Mouse (Mus musculus): ENCODE results near the gene Zfp628. TPM values are rescaled to one million over a fixed set of nuclear protein-coding genes. Genes with fewer than 3 reads are reported as not detected.
A peak's percentile ranks its signal among the peaks of the same experiment; 100 is the strongest.

Gene Zfp628
- polyA plus RNA-seq, 1 experiment from 2014 or later = 4.3 TPM

DNA sequence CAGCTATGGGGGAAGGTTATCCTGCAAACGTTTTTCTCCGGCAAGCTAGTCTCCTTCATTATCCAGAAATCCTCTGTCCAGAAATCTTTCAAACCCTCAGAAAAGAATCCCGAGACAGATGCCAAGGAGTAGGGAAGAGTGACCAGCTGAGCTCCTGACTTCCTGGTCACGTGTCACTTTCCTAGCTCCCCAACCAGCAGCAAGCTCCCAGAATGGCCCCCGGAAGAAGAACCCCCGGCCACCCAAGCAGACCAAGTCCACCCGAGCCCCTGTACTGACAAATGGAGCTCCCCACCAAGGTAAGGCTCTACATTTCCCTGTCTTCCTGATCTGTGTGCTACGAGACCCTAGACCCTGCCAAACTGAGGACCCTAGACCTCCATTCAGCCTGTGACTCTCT, 12.7 kb downstream of the Zfp628 start:
- Histone ChIP-seq H3K4me3 (no peak overlapping the region), H3K27ac (no peak overlapping the region), H3K4me2 (replicated peaks) (no peak overlapping the region), H3K4me1 (peaks cover 55% of the 10 kb centered on the region), H3K27me3 (no peaks in the 10 kb centered on the region), H3K9me3 (replicated peaks) (no peaks in the 10 kb centered on the region), H3K9ac (no peak overlapping the region), H3K36me3 (no peaks in the 10 kb centered on the region)
- 70% methylated on average over 8 of the region's 8 CpGs for WGBS
- no peak for ATAC-seq (ENCODE audit: low FRiP score)

DNA sequence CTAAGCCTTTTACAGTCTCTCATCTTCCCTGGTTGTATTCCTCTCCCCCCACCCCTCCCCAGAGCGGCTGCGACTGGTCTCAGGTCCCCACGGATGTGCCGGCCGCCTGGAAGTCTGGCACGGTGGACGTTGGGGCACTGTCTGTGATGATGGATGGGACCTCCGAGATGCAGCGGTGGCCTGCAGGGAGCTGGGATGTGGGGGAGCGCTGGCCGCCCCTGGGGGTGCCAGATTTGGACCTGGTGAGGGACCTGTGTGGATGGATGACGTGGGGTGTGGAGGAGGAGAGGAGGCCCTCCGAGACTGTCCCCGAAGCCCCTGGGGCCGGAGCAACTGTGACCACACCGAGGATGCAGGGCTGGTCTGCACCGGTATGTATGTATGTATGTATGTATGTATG, 13.3 kb downstream of the Zfp628 start:
- 66% methylated on average over 17 of the region's 17 CpGs for WGBS
- Histone ChIP-seq H3K9me3 (replicated peaks) (no peaks in the 10 kb centered on the region), H3K4me3 (no peak overlapping the region), H3K4me2 (replicated peaks) (no peak overlapping the region), H3K27me3 (no peaks in the 10 kb centered on the region), H3K4me1 (peaks cover 51% of the 10 kb centered on the region), H3K36me3 (no peaks in the 10 kb centered on the region), H3K27ac (no peak overlapping the region), H3K9ac (no peak overlapping the region)
- ATAC-seq (ENCODE audit: low FRiP score) = no peak

DNA sequence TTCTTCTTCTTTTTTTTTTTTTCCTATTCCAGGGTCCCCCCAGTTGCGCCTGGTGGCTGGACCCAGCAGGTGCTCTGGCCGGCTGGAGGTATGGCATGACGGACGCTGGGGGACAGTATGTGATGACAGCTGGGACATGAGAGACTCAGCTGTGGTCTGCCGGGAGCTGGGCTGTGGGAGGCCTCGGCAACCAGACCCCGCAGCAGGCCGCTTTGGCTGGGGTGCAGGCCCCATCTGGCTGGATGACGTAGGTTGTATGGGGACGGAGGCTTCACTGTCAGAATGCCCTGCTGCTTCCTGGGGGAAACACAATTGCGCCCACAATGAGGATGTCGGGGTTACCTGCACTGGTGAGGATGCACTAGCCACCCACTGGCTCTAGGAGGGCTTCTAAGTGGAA, 18.1 kb downstream of the Zfp628 start:
- Histone ChIP-seq H3K4me3 (no peak overlapping the region), H3K27me3 (no peaks in the 10 kb centered on the region), H3K27ac (no peak overlapping the region), H3K36me3 (no peaks in the 10 kb centered on the region), H3K4me1 (0 out of 2 replicates have a peak, but pooled peaks cover 5% of the 10 kb centered on the region), H3K9me3 (replicated peaks) (0 out of 2 replicates have a peak, but pooled peaks cover 5% of the 10 kb centered on the region), H3K9ac (no peak overlapping the region), H3K4me2 (replicated peaks) (no peak overlapping the region)
- WGBS = 62% methylated on average over 12 of the region's 12 CpGs
- no peak for ATAC-seq (ENCODE audit: low FRiP score)

DNA sequence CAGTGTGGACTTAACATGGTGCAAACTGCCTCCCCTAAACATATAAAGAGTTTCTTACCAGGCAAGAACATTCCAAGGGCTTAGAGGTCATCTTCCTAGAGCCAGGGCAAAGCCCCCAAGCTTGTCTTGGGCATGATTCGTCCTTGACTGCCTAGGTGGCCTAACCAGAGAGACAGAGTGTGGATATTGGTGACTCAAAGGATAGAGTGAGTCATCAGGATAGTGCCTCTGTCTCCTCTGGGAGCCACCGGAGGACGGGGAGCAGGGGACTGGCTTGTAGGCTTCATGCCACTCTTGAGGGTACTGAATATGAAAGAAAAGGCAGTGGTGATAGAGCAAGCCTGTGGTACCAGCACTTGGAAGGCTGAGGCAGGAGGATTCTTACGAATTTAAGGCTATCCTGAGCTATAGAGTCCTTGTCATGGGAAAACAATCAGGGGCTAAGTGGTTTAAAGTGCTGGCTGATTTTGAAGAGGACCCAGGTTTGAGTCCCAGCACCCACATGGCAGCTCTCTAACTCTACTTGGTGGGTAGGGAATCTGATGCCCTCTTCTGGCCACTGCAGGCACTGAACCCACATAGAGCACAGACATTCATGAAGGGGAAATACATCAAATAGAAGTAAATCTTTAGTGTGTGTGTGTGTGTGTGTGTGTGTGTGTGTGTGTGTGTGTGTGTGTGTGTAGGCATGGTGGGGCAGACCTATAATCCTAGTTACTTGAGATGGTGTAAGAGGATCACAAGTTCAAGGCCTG, 19.3 kb downstream of the Zfp628 start:
- H3K9ac ChIP-seq = no peak overlapping the region
- H3K27me3 ChIP-seq = no peaks in the 10 kb centered on the region
- WGBS = 86% methylated on average over 4 of the region's 4 CpGs
- no peak overlapping the region for H3K4me3 ChIP-seq
- no peaks in the 10 kb centered on the region for H3K36me3 ChIP-seq
- 0 out of 2 replicates have a peak, but pooled peaks cover 5% of the 10 kb centered on the region for H3K9me3 ChIP-seq (replicated peaks)
- no peak overlapping the region for H3K4me2 ChIP-seq (replicated peaks)
- H3K4me1 ChIP-seq = 0 out of 2 replicates have a peak, but pooled peaks cover 2% of the 10 kb centered on the region
- ATAC-seq (ENCODE audit: low FRiP score) = no peak
- no peak overlapping the region for H3K27ac ChIP-seq

DNA sequence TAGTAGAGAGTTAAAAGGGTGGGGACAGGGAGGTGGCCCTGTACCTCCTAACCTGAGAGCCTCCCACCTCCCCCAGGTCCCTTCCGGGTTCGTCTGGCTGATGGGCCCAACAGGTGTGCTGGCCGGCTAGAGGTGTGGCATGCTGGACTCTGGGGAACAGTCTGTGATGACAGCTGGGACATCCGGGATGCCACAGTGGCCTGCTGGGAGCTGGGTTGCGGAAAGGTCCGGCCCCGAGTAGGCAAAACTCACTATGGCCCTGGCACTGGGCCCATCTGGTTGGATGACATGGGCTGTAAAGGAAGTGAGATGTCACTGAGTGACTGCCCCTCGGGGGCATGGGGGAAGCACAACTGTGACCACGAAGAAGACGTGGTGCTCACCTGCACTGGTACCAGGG, 21.8 kb downstream of the Zfp628 start:
- H3K36me3 ChIP-seq = no peaks in the 10 kb centered on the region
- H3K4me2 ChIP-seq (replicated peaks) = no peak overlapping the region
- H3K4me1 ChIP-seq = 0 out of 2 replicates have a peak, but pooled peaks cover 2% of the 10 kb centered on the region
- ATAC-seq (ENCODE audit: low FRiP score) = no peak
- H3K9me3 ChIP-seq (replicated peaks) = 0 out of 2 replicates have a peak, but pooled peaks cover 5% of the 10 kb centered on the region
- WGBS = 75% methylated on average over 10 of the region's 10 CpGs
- H3K4me3 ChIP-seq = no peak overlapping the region
- H3K27me3 ChIP-seq = no peaks in the 10 kb centered on the region
- H3K9ac ChIP-seq = no peak overlapping the region
- no peak overlapping the region for H3K27ac ChIP-seq

DNA sequence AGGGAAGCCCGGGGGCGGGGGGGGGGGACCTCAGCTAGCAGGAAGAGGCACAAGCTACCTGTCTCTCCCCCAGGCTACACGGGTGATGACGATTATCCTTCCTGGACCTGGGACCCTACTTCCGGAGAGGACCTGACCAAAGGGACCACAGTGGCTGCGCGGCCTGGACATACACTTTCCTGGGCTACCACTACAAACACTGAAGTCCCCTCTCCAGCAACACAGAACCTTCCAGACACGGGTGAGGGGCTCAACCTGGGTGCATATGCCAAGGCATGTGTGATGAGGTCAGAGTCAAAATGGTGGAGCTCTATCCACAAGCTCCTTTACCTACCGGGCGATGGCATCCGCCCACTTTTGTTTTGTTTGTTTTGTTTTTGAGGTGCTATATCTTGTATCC, 22.4 kb downstream of the Zfp628 start:
- H3K4me3 ChIP-seq = no peak overlapping the region
- 81% methylated on average over 11 of the region's 11 CpGs for WGBS
- 0 out of 2 replicates have a peak, but pooled peaks cover 5% of the 10 kb centered on the region for H3K9me3 ChIP-seq (replicated peaks)
- no peak overlapping the region for H3K9ac ChIP-seq
- no peaks in the 10 kb centered on the region for H3K36me3 ChIP-seq
- ATAC-seq (ENCODE audit: low FRiP score) = no peak
- H3K27me3 ChIP-seq = no peaks in the 10 kb centered on the region
- 0 out of 2 replicates have a peak, but pooled peaks cover 2% of the 10 kb centered on the region for H3K4me1 ChIP-seq
- no peak overlapping the region for H3K27ac ChIP-seq
- no peak overlapping the region for H3K4me2 ChIP-seq (replicated peaks)

DNA sequence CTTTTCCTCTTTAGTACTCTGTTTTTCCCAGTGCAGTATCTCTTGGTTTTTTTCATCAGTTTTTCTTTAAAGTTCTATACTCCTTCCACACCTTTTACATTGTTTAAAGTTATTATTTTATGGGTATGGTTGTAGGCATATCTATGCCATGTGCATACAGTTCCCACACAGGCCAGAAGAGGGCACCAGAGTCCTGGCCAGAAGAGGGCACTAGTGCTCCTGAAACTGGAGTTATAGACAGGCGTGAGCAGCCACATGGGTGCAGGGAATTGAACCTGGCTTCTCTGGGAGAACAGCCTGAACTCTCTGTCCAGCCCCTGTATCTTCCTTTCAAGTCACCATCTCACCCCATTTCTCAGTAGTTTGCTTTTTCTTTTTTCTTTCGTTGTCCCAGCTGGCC, 23.4 kb downstream of the Zfp628 start:
- no peak for ATAC-seq (ENCODE audit: low FRiP score)
- Histone ChIP-seq H3K4me3 (no peak overlapping the region), H3K4me1 (peaks cover under 1% of the 10 kb centered on the region; the same call in 1 of the 2 replicates), H3K36me3 (no peaks in the 10 kb centered on the region), H3K4me2 (replicated peaks) (no peak overlapping the region), H3K9me3 (replicated peaks) (0 out of 2 replicates have a peak, but pooled peaks cover 5% of the 10 kb centered on the region), H3K27me3 (no peaks in the 10 kb centered on the region), H3K27ac (no peak overlapping the region), H3K9ac (no peak overlapping the region)
- 41% methylated on average over 2 of the region's 2 CpGs for WGBS

DNA sequence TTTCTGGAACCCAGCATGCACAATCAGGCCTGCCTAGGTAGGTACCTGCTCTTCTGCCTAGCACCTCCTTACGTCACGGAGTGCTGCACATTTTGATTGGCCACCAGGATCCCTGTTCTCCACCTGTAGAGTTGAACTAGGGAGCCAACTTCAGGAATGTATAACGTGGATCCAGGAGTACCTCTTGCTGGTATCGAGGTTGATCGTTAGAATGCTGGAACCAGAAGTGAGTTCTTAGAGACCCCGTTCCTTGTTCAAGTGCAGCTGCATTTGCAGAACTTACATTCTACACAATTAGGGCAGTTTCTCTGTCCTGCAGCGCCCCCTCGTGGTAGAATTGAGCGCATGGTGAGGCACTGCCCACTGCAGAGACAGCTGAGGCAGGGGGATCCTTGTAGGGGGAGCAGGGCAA, 25.1 kb downstream of the Zfp628 start:
- Histone ChIP-seq H3K4me1 (peaks cover 3% of the 10 kb centered on the region; the same call in 1 of the 2 replicates), H3K4me2 (replicated peaks) (no peak overlapping the region), H3K27ac (no peak overlapping the region), H3K36me3 (no peaks in the 10 kb centered on the region), H3K27me3 (no peaks in the 10 kb centered on the region), H3K9me3 (replicated peaks) (no peaks in the 10 kb centered on the region), H3K9ac (no peak overlapping the region), H3K4me3 (no peak overlapping the region)
- ATAC-seq (ENCODE audit: low FRiP score) = 0 out of 2 replicates have a peak, but pooled peaks have one; percentile 21
- WGBS = 26% methylated on average over 9 of the region's 9 CpGs

DNA sequence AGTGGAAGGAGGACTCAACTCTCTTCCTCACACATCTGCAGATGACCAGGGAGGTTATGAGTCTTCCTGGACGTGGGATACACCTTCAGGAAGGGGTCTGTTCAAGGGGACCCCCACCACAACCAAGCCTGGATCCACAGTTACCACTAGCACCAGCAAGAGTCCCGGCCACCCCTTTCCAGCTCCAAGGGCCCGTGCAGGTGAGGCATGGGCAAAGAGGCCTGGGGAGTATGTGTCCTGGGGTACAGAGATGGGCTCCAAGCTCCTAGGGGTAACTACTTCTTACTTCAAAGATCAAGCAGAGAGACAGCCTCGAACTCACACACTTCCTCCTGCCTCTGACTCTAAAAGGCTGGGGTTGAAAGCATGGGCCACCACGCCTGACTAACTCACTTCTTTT, 27.7 kb downstream of the Zfp628 start:
- H3K4me3 ChIP-seq = no peak overlapping the region
- no peaks in the 10 kb centered on the region for H3K27me3 ChIP-seq
- H3K4me2 ChIP-seq (replicated peaks) = no peak overlapping the region
- no peak overlapping the region for H3K9ac ChIP-seq
- no peak overlapping the region for H3K27ac ChIP-seq
- H3K4me1 ChIP-seq = peaks cover 3% of the 10 kb centered on the region; the same call in 1 of the 2 replicates
- H3K36me3 ChIP-seq = no peaks in the 10 kb centered on the region
- no peaks in the 10 kb centered on the region for H3K9me3 ChIP-seq (replicated peaks)
- WGBS = 50% methylated on average over 5 of the region's 5 CpGs
- no peak for ATAC-seq (ENCODE audit: low FRiP score)

DNA sequence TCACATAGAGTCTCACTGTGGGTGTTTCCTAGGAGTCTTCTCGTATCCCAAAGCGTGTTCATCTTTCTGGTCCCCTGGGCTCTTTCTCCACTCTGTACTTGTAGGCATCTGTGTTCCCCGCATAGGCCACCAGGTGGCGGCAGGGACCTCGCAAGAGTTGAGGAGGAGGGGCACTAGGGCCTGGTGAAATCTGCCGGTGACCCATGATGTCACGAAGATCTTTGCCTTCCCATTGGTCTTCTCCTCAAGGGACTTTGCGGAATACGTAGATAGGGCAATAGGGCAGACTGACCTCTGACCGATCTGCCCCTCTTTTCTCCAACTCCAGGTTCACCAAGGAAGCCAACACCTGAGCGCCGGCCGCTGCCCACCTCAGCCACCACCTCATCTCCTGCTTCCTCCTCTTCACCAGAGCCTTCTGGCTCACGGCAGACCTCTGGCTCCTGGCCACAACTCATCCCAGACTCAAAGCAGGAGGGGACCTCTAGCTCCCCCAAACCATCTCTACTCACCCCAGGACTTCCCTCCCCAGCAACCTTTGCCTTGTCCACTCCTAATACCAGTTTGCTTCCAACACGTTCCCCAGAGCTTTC, 28.3 kb downstream of the Zfp628 start:
- ATAC-seq (ENCODE audit: low FRiP score) = peak; percentile 63
- Histone ChIP-seq H3K36me3 (no peaks in the 10 kb centered on the region), H3K4me1 (peaks cover 3% of the 10 kb centered on the region; the same call in 1 of the 2 replicates), H3K4me3 (peak overlapping the region; percentile 15; the same call in 1 of the 2 replicates), H3K9ac (no peak overlapping the region), H3K27ac (no peak overlapping the region), H3K9me3 (replicated peaks) (no peaks in the 10 kb centered on the region), H3K4me2 (replicated peaks) (peak overlapping the region; percentile 40), H3K27me3 (no peaks in the 10 kb centered on the region)
- 20% methylated on average over 15 of the region's 15 CpGs for WGBS

DNA sequence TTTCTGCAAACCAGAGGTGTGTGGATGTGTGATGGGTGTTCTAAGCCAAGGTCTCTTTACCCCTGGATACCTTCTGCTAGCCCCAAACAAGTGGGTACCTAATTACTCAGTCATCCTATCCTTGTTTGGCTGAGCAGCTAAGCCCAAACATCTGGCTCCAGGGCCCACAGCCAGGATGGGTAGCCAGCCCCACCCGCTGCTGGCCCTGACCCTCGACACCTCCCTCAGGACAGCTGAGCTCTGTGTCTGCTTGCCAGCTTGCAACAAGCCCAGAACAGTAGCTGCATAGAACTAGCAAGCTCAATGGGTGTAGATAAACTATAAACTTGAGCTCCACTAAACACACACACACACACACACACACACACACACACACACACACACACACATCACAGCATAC, 32.8 kb downstream of the Zfp628 start:
- Histone ChIP-seq H3K4me2 (replicated peaks) (no peak overlapping the region), H3K4me1 (peaks cover 3% of the 10 kb centered on the region; the same call in 1 of the 2 replicates), H3K4me3 (no peak overlapping the region), H3K36me3 (no peaks in the 10 kb centered on the region), H3K27me3 (0 out of 2 replicates have a peak, but pooled peaks cover 2% of the 10 kb centered on the region), H3K9ac (no peak overlapping the region), H3K27ac (no peak overlapping the region), H3K9me3 (replicated peaks) (no peaks in the 10 kb centered on the region)
- 61% methylated on average over 2 of the region's 2 CpGs for WGBS
- ATAC-seq (ENCODE audit: low FRiP score) = no peak

DNA sequence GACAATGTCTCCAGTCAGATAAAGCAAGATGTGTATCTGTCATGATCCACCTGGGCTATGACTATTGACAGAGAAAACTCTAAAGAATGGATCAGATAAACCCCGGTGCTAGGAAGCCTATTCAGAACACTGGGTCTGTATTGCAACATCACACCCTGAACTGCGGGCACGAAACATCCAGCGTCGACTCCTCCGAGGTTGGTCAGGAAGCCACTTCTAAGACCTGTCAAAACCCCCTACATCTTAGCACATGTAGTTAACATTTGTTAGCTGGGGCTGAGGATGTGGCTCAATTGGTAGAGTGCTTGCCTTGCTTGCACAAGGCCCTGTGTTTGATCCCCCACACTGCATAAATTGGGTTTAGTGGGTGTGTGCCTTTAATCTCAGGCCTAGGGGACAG, 33.4 kb downstream of the Zfp628 start:
- no peak overlapping the region for H3K4me3 ChIP-seq
- WGBS = 64% methylated on average over 6 of the region's 6 CpGs
- H3K9me3 ChIP-seq (replicated peaks) = no peaks in the 10 kb centered on the region
- no peak overlapping the region for H3K4me2 ChIP-seq (replicated peaks)
- no peak overlapping the region for H3K9ac ChIP-seq
- peaks cover 3% of the 10 kb centered on the region; the same call in 1 of the 2 replicates for H3K4me1 ChIP-seq
- ATAC-seq (ENCODE audit: low FRiP score) = no peak
- no peak overlapping the region for H3K27ac ChIP-seq
- H3K27me3 ChIP-seq = 0 out of 2 replicates have a peak, but pooled peaks cover 2% of the 10 kb centered on the region
- no peaks in the 10 kb centered on the region for H3K36me3 ChIP-seq
